Mouse (Mus musculus): ENCODE results near the gene Fam167b.
A peak's percentile ranks its signal among the peaks of the same experiment; 100 is the strongest.

The Fam167b gene

GRCm38 (mm10) chr4:129578466-129578865 is at the start of gene Fam167b:
TSS of gene Fam167b (minus strand) at chr4:129578549.
- peak; percentile 60 for DNase-seq

GRCm38 (mm10) chr4:129626035-129626434 is 47.7 kb upstream of the Fam167b start:
- DNase-seq: no peak

- DNase-seq: no peak
Measured at GRCm38 (mm10) chr4:129625496-129625895, 47.1 kb upstream of the Fam167b start.

- DNase-seq: peak; percentile 66
Measured at GRCm38 (mm10) chr4:129625029-129625370, 46.7 kb upstream of the Fam167b start.

- DNase-seq: peak; percentile 94
Measured at GRCm38 (mm10) chr4:129624281-129625028, 46.1 kb upstream of the Fam167b start.

GRCm38 (mm10) chr4:129623681-129624091 is 45.3 kb upstream of the Fam167b start, which contains the start of gene Ccdc28b:
TSS of gene Ccdc28b (minus strand) at chr4:129623947.
- DNase-seq: peak; percentile 62

GRCm38 (mm10) chr4:129622803-129623535 is 44.6 kb upstream of the Fam167b start:
- no peak for DNase-seq

GRCm38 (mm10) chr4:129622120-129622802 is 43.9 kb upstream of the Fam167b start:
- DNase-seq: no peak

GRCm38 (mm10) chr4:129621283-129621841 is 43.0 kb upstream of the Fam167b start:
- peak; percentile 65 for DNase-seq

- no peak for DNase-seq
Measured at GRCm38 (mm10) chr4:129620419-129621282, 42.3 kb upstream of the Fam167b start.

GRCm38 (mm10) chr4:129618786-129619691 is 40.7 kb upstream of the Fam167b start, which contains the start of gene Iqcc:
TSS of gene Iqcc (minus strand) at chr4:129619099.
- peak; percentile 98 for DNase-seq

- no peak for DNase-seq
Measured at GRCm38 (mm10) chr4:129618031-129618430, 39.7 kb upstream of the Fam167b start.

- no peak for DNase-seq
Measured at GRCm38 (mm10) chr4:129617121-129617641, 38.8 kb upstream of the Fam167b start.

- no peak for DNase-seq
Measured at GRCm38 (mm10) chr4:129616631-129617030, 38.3 kb upstream of the Fam167b start.

GRCm38 (mm10) chr4:129615801-129616290 is 37.5 kb upstream of the Fam167b start:
- no peak for DNase-seq

GRCm38 (mm10) chr4:129614093-129614492 is 35.7 kb upstream of the Fam167b start, which contains the start of gene Dcdc2b:
TSS of gene Dcdc2b (minus strand) at chr4:129614257.
- peak; percentile 65 for DNase-seq

GRCm38 (mm10) chr4:129610472-129610871 is 32.1 kb upstream of the Fam167b start:
- no peak for DNase-seq

- no peak for DNase-seq
Measured at GRCm38 (mm10) chr4:129610026-129610425, 31.7 kb upstream of the Fam167b start.

GRCm38 (mm10) chr4:129609139-129609631 is 30.8 kb upstream of the Fam167b start:
- no peak for DNase-seq

- peak; percentile 92 for DNase-seq
Measured at GRCm38 (mm10) chr4:129608426-129609025, 30.2 kb upstream of the Fam167b start.

Measured in lung, postnatal 10 days (tissue).